Mouse (Mus musculus) heart, embryonic 14.5 days (tissue): Measurements from ENCODE around the gene Ccdc34. TPM values are rescaled to one million over a fixed set of nuclear protein-coding genes. Genes with fewer than 3 reads are reported as not detected.

ENCODE experiments used
- ATAC-seq: fragments of 200-750 bp; cut with Nextera tagmentation; 2 replicates; pipeline ENCODE4 v1.8.0; 2017; ENCODE audit warnings: low read depth, moderate TSS enrichment; ENCODE audit not compliant: insufficient number of reproducible peaks, insufficient read depth, low FRiP score
- H3K27ac ChIP-seq, 2 experiments: fragments of 200-500 bp in 1 of 2; fragments of 300-500 bp in 1 of 2; sonication (generic) in 1 of 2; replicated peaks in 1 of 2; 2 replicates each; pipeline ENCODE4 v1.5.1; 2012 to 2014; ENCODE audit warnings: low read depth in 2 of 2, low read length in 2 of 2, control low read depth in 1 of 2, mild to moderate bottlenecking in 1 of 2, mixed read lengths in 1 of 2; ENCODE audit not compliant: control insufficient read depth in 1 of 2, insufficient read depth in 1 of 2
- H3K27me3 ChIP-seq: fragments of 300-500 bp; sonication (generic); 2 replicates; pipeline ENCODE4 v1.6.1; 2014; ENCODE audit warnings: mild to moderate bottlenecking, low read length, control low read depth; ENCODE audit not compliant: control insufficient read depth, insufficient read depth
- H3K36me3 ChIP-seq: fragments of 300-500 bp; sonication (generic); 2 replicates; pipeline ENCODE4 v1.6.1; 2014; ENCODE audit warnings: mild to moderate bottlenecking, control low read depth, low read length, mixed read lengths; ENCODE audit not compliant: control insufficient read depth, insufficient read depth
- H3K4me1 ChIP-seq, 2 experiments: fragments of 200-500 bp in 1 of 2; fragments of 300-500 bp in 1 of 2; sonication (generic) in 1 of 2; 2 replicates each; pipeline ENCODE4 v1.6.1; 2012 to 2014; ENCODE audit warnings: low read length in 2 of 2, control low read depth in 1 of 2, mixed read lengths in 1 of 2; ENCODE audit not compliant: control insufficient read depth in 2 of 2, insufficient read depth in 2 of 2
- H3K4me2 ChIP-seq: fragments of 300-500 bp; sonication (generic); 2 replicates; pipeline ENCODE4 v1.6.1; 2014; ENCODE audit warnings: mild to moderate bottlenecking, low read length
- H3K4me3 ChIP-seq, 2 experiments: fragments of 200-500 bp in 1 of 2; fragments of 300-500 bp in 1 of 2; sonication (generic) in 1 of 2; 2 replicates each; pipeline ENCODE4 v1.5.1; 2012 to 2014; ENCODE audit warnings: low read length in 2 of 2, mild to moderate bottlenecking in 2 of 2, control low read depth in 1 of 2, low read depth in 1 of 2, moderate library complexity in 1 of 2; ENCODE audit not compliant: control insufficient read depth in 1 of 2, insufficient read depth in 1 of 2
- H3K9ac ChIP-seq: fragments of 300-500 bp; sonication (generic); 2 replicates; pipeline ENCODE4 v1.6.1; 2014; ENCODE audit warnings: mild to moderate bottlenecking, low read length
- H3K9me3 ChIP-seq: fragments of 300-500 bp; sonication (generic); 2 replicates; pipeline ENCODE4 v1.6.1; 2016; ENCODE audit warnings: low read length, control low read depth; ENCODE audit not compliant: control insufficient read depth
- WGBS: fragments of 180-500 bp; shearing (Covaris S2); extraction: QIAGEN DNeasy Blood & Tissue Kit; methylation state at CpG from one replicate; pipeline ENCODE4 v1.1.7; 2014; 5-methylcytosine and 5-hydroxymethylcytosine counted together
- polyA plus RNA-seq: library from polyadenylated mRNA; unstranded; fragments of >200 nt; fragmentation: Nextera tagmentation; extraction: Ambion mirVana; gene quantifications from 2 replicates; pipeline ENCODE4 v1.2.1, GENCODE M21; 2014

Ccdc34 gene
- polyA plus RNA-seq, 1 experiment from 2014 or later, result 25.4 TPM

DNA sequence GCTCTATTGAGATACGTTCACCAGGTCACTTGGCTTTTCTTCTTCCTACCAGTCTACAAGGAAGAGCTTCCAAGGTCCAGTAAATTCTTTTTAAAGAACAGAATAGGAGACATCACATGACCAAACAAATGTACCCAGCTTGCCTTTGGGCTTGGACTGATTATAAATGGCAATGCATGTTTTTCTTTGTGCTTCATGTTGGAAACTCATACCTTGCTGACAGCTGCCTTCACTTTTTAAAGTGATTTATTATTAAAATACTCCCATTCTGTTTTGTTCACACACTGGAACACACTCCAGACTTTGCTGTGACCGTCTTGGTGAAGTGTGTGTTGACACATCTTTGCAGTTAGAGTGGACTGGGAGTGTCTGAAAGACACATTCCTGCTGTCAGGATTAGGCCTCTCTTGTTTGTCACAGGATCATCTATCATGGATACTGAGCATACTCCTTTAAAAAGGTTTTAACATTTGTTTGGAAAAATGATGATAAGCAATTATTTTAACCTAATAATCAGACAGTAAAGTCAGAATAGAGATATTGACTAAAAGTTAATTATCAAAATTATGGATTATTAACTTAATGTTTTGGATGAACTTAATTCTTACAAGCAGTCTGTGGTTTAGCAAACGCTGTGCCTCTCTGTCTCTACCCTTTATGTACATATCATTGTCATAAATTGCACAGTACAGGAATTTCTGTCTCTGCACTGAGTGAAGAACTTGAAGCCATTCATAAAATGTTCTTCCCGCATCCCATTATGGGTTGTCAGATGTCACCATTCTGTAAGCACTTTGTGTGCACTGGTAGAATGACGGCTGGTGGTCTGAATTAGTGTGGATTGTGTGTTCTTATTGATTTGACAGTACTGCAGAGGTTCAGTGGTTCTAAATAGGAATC lies 25.5 kb downstream of the Ccdc34 start:
- Histone ChIP-seq H3K36me3 (0 out of 2 replicates have a peak, but pooled peaks cover 9% of the 10 kb centered on the region), H3K27me3 (no peaks in the 10 kb centered on the region), H3K4me1 (peaks cover 0 to 9% of the 10 kb centered on the region in 2 experiments; a peak in 2 of 4 replicates), H3K27ac (no peak overlapping the region; a peak in 2 of 4 replicates), H3K9me3 (no peaks in the 10 kb centered on the region), H3K9ac (no peak overlapping the region), H3K4me3 (no peak overlapping the region), H3K4me2 (no peak overlapping the region)
- WGBS, result 43% methylated on average over 5 of the region's 5 CpGs
- ATAC-seq, result no peak

DNA sequence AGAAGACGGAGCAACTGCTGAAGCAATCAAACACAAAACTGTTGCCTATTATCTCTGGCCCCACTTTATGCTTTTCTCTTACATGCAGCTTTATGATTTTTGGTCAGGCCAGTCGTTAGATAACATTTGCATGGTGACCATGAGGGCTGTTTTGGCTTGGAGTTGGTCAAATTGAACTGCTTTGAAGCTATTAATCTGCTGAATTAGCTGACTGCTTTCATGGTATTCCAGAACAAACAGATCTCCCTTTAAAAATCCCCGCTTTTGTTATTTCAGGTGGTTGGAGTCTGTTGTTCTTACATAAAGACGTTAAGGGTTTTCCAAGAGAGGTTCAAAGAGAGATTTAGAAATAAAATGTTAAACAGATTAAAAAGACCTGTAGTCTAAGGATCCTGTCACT lies 40.8 kb downstream of the Ccdc34 start:
- Histone ChIP-seq H3K36me3 (no peaks in the 10 kb centered on the region), H3K27ac (no peak overlapping the region), H3K4me3 (no peak overlapping the region), H3K9me3 (no peaks in the 10 kb centered on the region), H3K27me3 (no peaks in the 10 kb centered on the region), H3K9ac (no peak overlapping the region), H3K4me1 (no peaks in the 10 kb centered on the region; a peak in 1 of 4 replicates), H3K4me2 (no peak overlapping the region)
- no peak for ATAC-seq
- 64% methylated on average over 4 of the region's 4 CpGs for WGBS

DNA sequence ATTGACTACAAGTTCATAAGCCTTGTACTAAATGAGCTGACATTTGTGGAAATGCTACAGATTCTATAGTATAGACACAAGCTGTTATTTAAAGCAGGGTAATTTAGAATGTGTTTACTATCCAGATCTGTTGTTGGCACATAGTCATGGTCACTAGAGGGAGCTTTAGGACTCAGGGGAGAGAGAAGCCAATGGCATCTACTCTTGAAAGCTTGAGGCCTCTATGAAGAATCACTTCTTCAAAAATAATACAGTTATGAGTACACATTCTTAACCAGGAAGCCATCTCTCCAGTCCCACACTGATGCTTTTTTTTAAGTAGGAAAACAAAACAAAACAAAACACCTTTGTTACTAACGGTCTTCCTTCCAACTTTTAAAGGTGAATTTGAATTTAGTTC lies 45.5 kb downstream of the Ccdc34 start:
- Histone ChIP-seq H3K4me1 (no peaks in the 10 kb centered on the region; a peak in 1 of 4 replicates), H3K36me3 (no peaks in the 10 kb centered on the region), H3K9me3 (no peaks in the 10 kb centered on the region), H3K4me3 (no peak overlapping the region), H3K4me2 (no peak overlapping the region), H3K27me3 (no peaks in the 10 kb centered on the region), H3K9ac (no peak overlapping the region), H3K27ac (no peak overlapping the region)
- WGBS, result 88% methylated on average over 1 of the region's 1 CpGs
- no peak for ATAC-seq

DNA sequence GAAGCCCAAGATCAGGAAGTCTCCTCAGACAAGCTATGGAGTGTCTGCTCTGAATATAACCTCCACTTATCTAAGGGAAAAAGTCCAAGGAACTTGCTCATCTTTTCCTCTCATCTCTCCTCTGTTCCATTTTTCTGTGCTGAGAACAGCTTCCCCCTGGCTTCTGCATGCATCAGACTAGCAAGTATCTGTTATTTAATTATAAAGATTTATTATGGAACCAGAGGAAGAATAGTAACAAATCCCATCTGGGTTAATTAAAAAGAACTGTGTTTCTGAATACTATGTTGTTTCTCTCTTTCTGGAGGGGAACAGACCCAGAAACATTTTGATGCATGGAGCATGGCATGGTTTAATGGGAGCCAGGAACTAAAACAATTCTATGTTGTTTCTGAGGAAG lies 51.3 kb downstream of the Ccdc34 start:
- H3K36me3 ChIP-seq, result no peaks in the 10 kb centered on the region
- ATAC-seq, result no peak
- no peak overlapping the region for H3K27ac ChIP-seq
- no peak overlapping the region for H3K4me3 ChIP-seq
- no peaks in the 10 kb centered on the region for H3K4me1 ChIP-seq
- no peak overlapping the region for H3K4me2 ChIP-seq
- H3K9ac ChIP-seq, result no peak overlapping the region
- H3K27me3 ChIP-seq, result no peaks in the 10 kb centered on the region
- no peaks in the 10 kb centered on the region for H3K9me3 ChIP-seq

DNA sequence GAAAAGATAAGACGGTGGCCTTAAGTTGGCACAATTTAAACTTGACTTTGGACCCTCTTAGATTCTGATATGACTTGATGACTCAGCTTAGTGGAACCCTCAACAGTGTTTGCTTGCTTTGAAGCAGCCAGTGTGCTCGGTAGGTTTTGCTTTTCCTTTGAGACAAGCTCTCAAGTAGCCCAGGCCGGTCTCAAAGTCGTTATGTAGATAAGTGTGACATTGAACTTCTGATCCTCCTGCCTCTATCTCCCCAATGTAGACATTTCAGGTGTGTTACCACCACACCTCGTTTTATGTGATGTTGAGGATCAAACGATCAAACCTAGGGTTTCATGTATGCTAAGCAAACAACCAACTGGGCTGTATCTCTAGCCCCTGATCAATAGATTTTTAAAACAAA lies 55.4 kb downstream of the Ccdc34 start:
- Histone ChIP-seq H3K27me3 (no peaks in the 10 kb centered on the region), H3K4me1 (no peaks in the 10 kb centered on the region), H3K36me3 (no peaks in the 10 kb centered on the region), H3K9me3 (no peaks in the 10 kb centered on the region), H3K4me3 (no peak overlapping the region), H3K27ac (no peak overlapping the region), H3K9ac (no peak overlapping the region), H3K4me2 (no peak overlapping the region)
- WGBS, result 48% methylated on average over 6 of the region's 6 CpGs
- no peak for ATAC-seq

DNA sequence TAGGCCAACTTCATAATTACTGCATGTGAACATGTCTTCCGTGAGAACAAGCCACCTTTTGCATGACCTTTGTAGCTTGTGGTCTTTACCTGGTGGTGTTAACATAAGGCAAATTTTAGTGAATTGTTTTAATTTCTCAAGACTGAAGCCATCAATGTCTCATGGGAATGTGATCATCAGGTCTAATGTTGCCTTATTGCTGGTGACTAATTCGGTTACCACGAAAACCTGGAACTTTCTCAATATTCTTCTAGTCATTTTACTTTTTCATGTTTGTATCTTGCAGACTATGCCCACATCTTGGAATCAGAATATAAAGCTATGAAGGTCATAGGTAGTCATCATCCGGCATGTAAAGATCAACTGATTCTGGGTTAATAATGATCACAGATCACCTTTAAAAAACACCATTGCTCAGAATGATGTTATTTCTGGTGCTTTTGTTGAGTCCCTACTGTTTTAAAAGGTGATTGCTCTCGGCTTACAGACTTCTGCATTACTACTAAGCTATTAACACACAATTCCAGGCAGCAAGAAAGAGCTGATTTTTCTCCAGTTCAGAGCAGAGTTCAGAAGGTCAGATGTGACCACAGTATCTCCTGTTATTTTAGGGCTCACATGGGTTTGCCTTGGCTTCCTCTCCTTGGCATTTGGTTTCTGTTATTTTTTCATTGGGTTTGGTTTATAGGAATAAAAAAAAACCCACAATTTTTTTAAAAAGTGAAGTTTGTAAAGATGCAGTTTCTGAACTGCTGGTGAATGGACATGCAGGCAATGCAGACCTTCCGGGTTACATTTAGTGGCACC lies 57.2 kb downstream of the Ccdc34 start:
- Histone ChIP-seq H3K27me3 (no peaks in the 10 kb centered on the region), H3K36me3 (no peaks in the 10 kb centered on the region), H3K27ac (no peak overlapping the region), H3K4me1 (no peaks in the 10 kb centered on the region), H3K9me3 (no peaks in the 10 kb centered on the region), H3K4me2 (no peak overlapping the region), H3K4me3 (no peak overlapping the region), H3K9ac (no peak overlapping the region)
- 87% methylated on average over 6 of the region's 6 CpGs for WGBS
- ATAC-seq, result no peak

DNA sequence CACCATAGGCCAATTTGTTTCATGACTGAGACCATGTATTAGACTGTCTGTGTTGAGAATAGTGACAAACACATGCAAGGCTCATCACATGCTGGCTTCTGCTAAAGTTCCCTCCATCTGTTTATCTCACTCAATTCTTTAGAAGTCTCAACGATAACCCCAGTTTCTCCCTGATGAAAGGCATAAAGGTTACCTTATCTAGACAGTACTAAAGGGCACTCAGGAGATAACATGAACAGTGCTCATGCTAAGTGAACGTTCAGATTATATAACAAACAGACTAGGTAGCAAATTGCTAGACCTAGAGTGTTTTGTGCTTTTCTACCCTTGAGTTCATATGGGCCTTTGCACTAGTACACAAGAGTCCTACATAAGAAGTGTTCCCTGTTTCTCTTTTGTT lies 59.6 kb downstream of the Ccdc34 start:
- Histone ChIP-seq H3K4me3 (no peak overlapping the region), H3K9me3 (no peaks in the 10 kb centered on the region), H3K27ac (no peak overlapping the region), H3K4me2 (no peak overlapping the region), H3K9ac (no peak overlapping the region), H3K36me3 (no peaks in the 10 kb centered on the region), H3K4me1 (peaks cover 0 to 4% of the 10 kb centered on the region in 2 experiments; a peak in 1 of 4 replicates), H3K27me3 (no peaks in the 10 kb centered on the region)
- ATAC-seq, result no peak
- 23% methylated on average over 2 of the region's 2 CpGs for WGBS
